Mouse (Mus musculus) forebrain, embryonic 16.5 days (tissue): Measurements from ENCODE around the gene Dbp. TPM values are rescaled to one million over a fixed set of nuclear protein-coding genes. Genes with fewer than 3 reads are reported as not detected.
A peak's percentile ranks its signal among the peaks of the same experiment; 100 is the strongest.

Experiments
- ATAC-seq: fragments of 200-750 bp; cut with Nextera tagmentation; 2 replicates; pipeline ENCODE4 v1.8.0; 2017; ENCODE audit warnings: mild to moderate bottlenecking, moderate library complexity
- H3K27ac ChIP-seq: fragments of 300-500 bp; sonication (generic); 2 replicates; pipeline ENCODE4 v1.5.1; 2014; ENCODE audit warnings: low read length, control low read depth
- H3K27me3 ChIP-seq: fragments of 300-500 bp; sonication (generic); replicated peaks from 2 replicates; pipeline ENCODE4 v1.6.1; 2014; ENCODE audit warnings: low read length; ENCODE audit not compliant: control insufficient read depth, insufficient read depth
- H3K36me3 ChIP-seq: fragments of 300-500 bp; sonication (generic); 2 replicates; pipeline ENCODE4 v1.6.1; 2014; ENCODE audit not compliant: control insufficient read depth, insufficient read depth
- H3K4me1 ChIP-seq: fragments of 300-500 bp; sonication (generic); replicated peaks from 2 replicates; pipeline ENCODE4 v1.6.1; 2014; ENCODE audit warnings: low read length; ENCODE audit not compliant: control insufficient read depth, insufficient read depth
- H3K4me2 ChIP-seq: fragments of 300-500 bp; sonication (generic); 2 replicates; pipeline ENCODE4 v1.6.1; 2014; ENCODE audit warnings: mild to moderate bottlenecking, low read length, control low read depth
- H3K4me3 ChIP-seq: fragments of 300-500 bp; sonication (generic); replicated peaks from 2 replicates; pipeline ENCODE4 v1.5.1; 2014; ENCODE audit warnings: mild to moderate bottlenecking, low read length, control low read depth
- H3K9ac ChIP-seq: fragments of 300-500 bp; sonication (generic); replicated peaks from 2 replicates; pipeline ENCODE4 v1.6.1; 2014; ENCODE audit warnings: low read depth, low read length, control low read depth
- H3K9me3 ChIP-seq: fragments of 300-500 bp; sonication (generic); 2 replicates; pipeline ENCODE4 v1.6.1; 2016; ENCODE audit warnings: low read length; ENCODE audit not compliant: control insufficient read depth
- WGBS: fragments of 180-500 bp; shearing (Covaris S2); extraction: QIAGEN DNeasy Blood & Tissue Kit; methylation state at CpG from one replicate; pipeline ENCODE4 v1.1.7; 2014; 5-methylcytosine and 5-hydroxymethylcytosine counted together
- polyA plus RNA-seq: library from polyadenylated mRNA; unstranded; fragments of >200 nt; fragmentation: Nextera tagmentation; extraction: Ambion mirVana; gene quantifications from 2 replicates; pipeline ENCODE4 v1.2.1, GENCODE M21; 2015

Gene Dbp
- polyA plus RNA-seq, 1 experiment from 2014 or later: 4.3 TPM

GRCm38 (mm10) chr7:45702809-45703520 is 1.9 kb upstream of the Dbp start:
- Histone ChIP-seq H3K4me2 (peak overlapping the region; percentile 97), H3K27ac (no peak overlapping the region), H3K4me1 (peaks cover 63% of the 10 kb centered on the region), H3K4me3 (no peak overlapping the region), H3K9me3 (no peaks in the 10 kb centered on the region), H3K9ac (no peak overlapping the region; the same call in 1 of the 2 replicates), H3K27me3 (peaks cover 15% of the 10 kb centered on the region), H3K36me3 (no peaks in the 10 kb centered on the region)
- no peak for ATAC-seq
- 89% methylated on average over 17 of the region's 17 CpGs for WGBS

DNA sequence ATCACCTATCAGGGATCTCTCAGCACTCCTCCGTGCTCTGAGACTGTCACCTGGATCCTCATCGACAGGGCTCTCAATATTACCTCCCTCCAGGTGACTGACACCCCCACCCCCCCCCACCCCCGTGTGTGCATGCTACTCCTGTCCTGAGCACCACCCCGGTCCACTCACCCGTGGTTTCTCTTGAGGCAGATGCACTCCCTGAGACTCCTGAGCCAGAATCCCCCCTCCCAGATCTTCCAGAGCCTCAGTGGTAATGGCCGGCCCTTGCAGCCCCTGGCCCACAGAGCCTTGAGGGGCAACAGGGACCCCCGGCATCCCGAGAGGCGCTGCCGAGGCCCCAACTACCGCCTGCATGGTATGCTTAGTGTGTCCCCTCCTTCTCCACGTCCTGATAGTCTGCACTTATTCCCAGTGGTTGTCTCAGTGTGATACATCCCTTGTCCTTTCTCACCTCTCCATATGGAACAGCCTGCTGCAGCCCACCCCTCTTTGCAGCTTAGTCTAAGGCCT is 1.3 kb upstream of the Dbp start:
- peak overlapping the region; percentile 74 for H3K27ac ChIP-seq
- peak overlapping the region; percentile 55 for H3K4me3 ChIP-seq
- H3K9me3 ChIP-seq: no peaks in the 10 kb centered on the region
- H3K4me2 ChIP-seq: peak overlapping the region; percentile 97
- no peaks in the 10 kb centered on the region for H3K36me3 ChIP-seq
- H3K27me3 ChIP-seq: peaks cover 11% of the 10 kb centered on the region
- H3K4me1 ChIP-seq: peaks cover 69% of the 10 kb centered on the region
- peak overlapping the region; percentile 47 for H3K9ac ChIP-seq
- no peak for ATAC-seq
- 33% methylated on average over 12 of the region's 12 CpGs for WGBS

GRCm38 (mm10) chr7:45704046-45704559 is 785 bp upstream of the Dbp start:
- ATAC-seq: peak; percentile 39
- Histone ChIP-seq H3K36me3 (no peaks in the 10 kb centered on the region), H3K4me3 (peak overlapping the region; percentile 55), H3K27ac (peak overlapping the region; percentile 74), H3K4me1 (peaks cover 74% of the 10 kb centered on the region), H3K27me3 (peaks cover 8% of the 10 kb centered on the region), H3K9ac (peak overlapping the region; percentile 47), H3K9me3 (no peaks in the 10 kb centered on the region), H3K4me2 (peak overlapping the region; percentile 97)
- under 1% methylated on average over 13 of the region's 13 CpGs for WGBS

DNA sequence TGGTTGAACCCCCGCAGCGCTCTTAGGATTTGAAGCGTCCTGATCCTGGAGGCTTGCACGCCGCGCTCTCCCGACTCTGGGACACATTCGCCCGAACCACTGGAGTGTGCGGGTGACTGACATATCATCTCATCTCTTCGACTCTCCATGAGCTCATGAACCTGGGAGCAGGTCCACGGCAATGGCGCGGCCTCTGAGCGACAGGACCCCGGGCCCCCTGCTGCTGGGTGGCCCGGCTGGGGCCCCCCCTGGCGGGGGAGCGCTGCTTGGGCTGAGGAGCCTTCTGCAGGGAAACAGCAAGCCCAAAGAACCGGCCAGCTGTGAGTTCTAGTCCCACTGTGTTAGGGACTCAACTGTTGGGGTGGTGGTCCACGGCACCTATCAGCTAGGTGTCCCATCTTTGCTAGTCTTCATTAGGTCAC is 566 bp downstream of the Dbp start:
- Histone ChIP-seq H3K27me3 (peaks cover 2% of the 10 kb centered on the region; the same call in 1 of the 2 replicates), H3K4me1 (peaks cover 69% of the 10 kb centered on the region), H3K4me3 (peak overlapping the region; percentile 55), H3K9me3 (no peaks in the 10 kb centered on the region), H3K9ac (peak overlapping the region; percentile 56), H3K4me2 (peak overlapping the region; percentile 97), H3K36me3 (0 out of 2 replicates have a peak, but pooled peaks cover under 1% of the 10 kb centered on the region), H3K27ac (peak overlapping the region; percentile 60; the same call in 1 of the 2 replicates)
- WGBS: 0% methylated on average over 21 of the region's 21 CpGs
- no peak for ATAC-seq

GRCm38 (mm10) chr7:45705873-45706281 is 989 bp downstream of the Dbp start:
- 0% methylated on average over 7 of the region's 7 CpGs for WGBS
- peak overlapping the region; percentile 76 for H3K9ac ChIP-seq
- no peaks in the 10 kb centered on the region for H3K9me3 ChIP-seq
- no peak overlapping the region for H3K27ac ChIP-seq
- H3K4me1 ChIP-seq: peaks cover 66% of the 10 kb centered on the region
- H3K27me3 ChIP-seq: no peaks in the 10 kb centered on the region
- H3K4me2 ChIP-seq: peak overlapping the region; percentile 97
- no peak for ATAC-seq
- H3K36me3 ChIP-seq: peaks cover 4% of the 10 kb centered on the region; the same call in 1 of the 2 replicates
- peak overlapping the region; percentile 55 for H3K4me3 ChIP-seq

- peak overlapping the region; percentile 97 for H3K4me2 ChIP-seq
- WGBS: 0% methylated on average over 44 of the region's 45 CpGs
- peak overlapping the region; percentile 76 for H3K9ac ChIP-seq
- H3K27ac ChIP-seq: peak overlapping the region; percentile 25; the same call in 1 of the 2 replicates
- no peaks in the 10 kb centered on the region for H3K9me3 ChIP-seq
- peak overlapping the region; percentile 55 for H3K4me3 ChIP-seq
- peaks cover 13% of the 10 kb centered on the region for H3K36me3 ChIP-seq
- no peak for ATAC-seq
- H3K4me1 ChIP-seq: peaks cover 57% of the 10 kb centered on the region
- H3K27me3 ChIP-seq: no peaks in the 10 kb centered on the region
Measured at GRCm38 (mm10) chr7:45706721-45707241, 1.9 kb downstream of the Dbp start.

DNA sequence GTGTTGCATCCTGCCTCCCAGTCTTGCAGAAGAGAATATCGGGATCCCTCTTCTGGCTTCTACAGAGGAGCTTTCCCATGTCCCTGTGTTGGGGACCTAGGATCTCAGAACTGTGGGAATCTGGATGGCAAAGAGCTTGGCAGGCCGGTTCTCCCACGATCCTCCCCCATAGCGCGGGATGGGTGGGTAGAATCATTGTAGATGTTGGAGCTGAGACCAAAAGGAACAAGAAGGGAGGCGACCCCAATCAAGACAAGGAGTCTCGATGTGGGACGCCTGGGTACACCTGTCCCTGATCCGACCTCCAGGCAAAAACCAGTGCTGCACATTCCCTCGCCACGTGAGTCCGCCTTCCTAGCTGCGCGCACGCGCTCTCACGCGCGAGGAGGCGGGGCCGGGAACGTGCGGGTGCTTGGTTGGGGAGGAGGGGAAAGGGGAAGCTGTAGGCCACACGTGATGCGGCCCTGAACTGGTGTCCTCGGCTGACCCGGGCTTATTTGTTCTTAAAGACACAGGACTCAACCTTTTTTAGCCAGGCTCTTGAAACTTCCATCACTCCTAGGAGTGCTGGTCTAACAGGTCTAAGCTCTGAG is 2.6 kb downstream of the Dbp start:
- Histone ChIP-seq H3K36me3 (peaks cover 20% of the 10 kb centered on the region), H3K4me2 (peak overlapping the region; percentile 97), H3K9me3 (no peaks in the 10 kb centered on the region), H3K4me1 (peaks cover 57% of the 10 kb centered on the region), H3K27me3 (no peaks in the 10 kb centered on the region), H3K9ac (peak overlapping the region; percentile 33; the same call in 1 of the 2 replicates), H3K4me3 (peak overlapping the region; percentile 55), H3K27ac (peak overlapping the region; percentile 30)
- WGBS: under 1% methylated on average over 27 of the region's 27 CpGs
- peak; percentile 12; the same call in 1 of the 2 replicates for ATAC-seq

GRCm38 (mm10) chr7:45708221-45708761 is 3.4 kb downstream of the Dbp start:
- WGBS: 62% methylated on average over 13 of the region's 13 CpGs
- Histone ChIP-seq H3K27me3 (no peaks in the 10 kb centered on the region), H3K4me2 (peak overlapping the region; percentile 97), H3K4me3 (no peak overlapping the region), H3K27ac (peak overlapping the region; percentile 24; the same call in 1 of the 2 replicates), H3K9ac (no peak overlapping the region), H3K36me3 (peaks cover 28% of the 10 kb centered on the region), H3K9me3 (no peaks in the 10 kb centered on the region), H3K4me1 (peaks cover 53% of the 10 kb centered on the region)
- ATAC-seq: no peak

DNA sequence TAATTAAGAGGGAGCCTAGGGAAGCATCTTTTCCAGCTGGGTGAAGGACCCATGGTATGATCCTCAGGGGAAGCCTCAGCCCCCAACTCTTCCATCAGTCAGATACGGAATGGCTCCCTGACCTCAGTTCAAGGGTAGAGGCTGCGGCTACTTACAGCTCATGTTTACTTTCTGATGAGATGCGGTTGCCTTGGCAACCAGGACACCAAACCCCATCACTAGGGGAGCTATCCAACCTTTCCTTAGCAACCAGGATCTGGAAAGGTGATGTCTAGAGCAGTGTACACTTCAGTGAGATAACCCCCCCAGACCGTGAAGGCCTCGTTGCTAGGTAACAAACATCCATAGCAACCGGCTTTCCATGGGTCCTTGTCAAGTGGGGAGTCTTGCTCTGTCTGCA is 4.1 kb downstream of the Dbp start:
- H3K36me3 ChIP-seq: peaks cover 29% of the 10 kb centered on the region
- no peak for ATAC-seq
- H3K9ac ChIP-seq: no peak overlapping the region
- H3K4me3 ChIP-seq: no peak overlapping the region
- 44% methylated on average over 6 of the region's 6 CpGs for WGBS
- H3K4me1 ChIP-seq: peaks cover 48% of the 10 kb centered on the region
- H3K27ac ChIP-seq: no peak overlapping the region
- no peaks in the 10 kb centered on the region for H3K27me3 ChIP-seq
- H3K4me2 ChIP-seq: no peak overlapping the region
- no peaks in the 10 kb centered on the region for H3K9me3 ChIP-seq
